Mouse (Mus musculus): Measurements from ENCODE around the gene Gsg1l. TPM values are rescaled to one million over a fixed set of nuclear protein-coding genes. Genes with fewer than 3 reads are reported as not detected.
A peak's percentile ranks its signal among the peaks of the same experiment; 100 is the strongest.

Gsg1l gene
- total RNA-seq, 1 experiment from 2014 or later: 16.9 TPM

- DNase-seq: peak; percentile 34
Measured at GRCm38 (mm10) chr7:126031598-126032364, 50.4 kb downstream of the Gsg1l start.

- DNase-seq: peak; percentile 51
Measured at GRCm38 (mm10) chr7:126027410-126027809, 54.8 kb downstream of the Gsg1l start.

GRCm38 (mm10) chr7:126026600-126026999 is 55.6 kb downstream of the Gsg1l start:
- peak; percentile 18 for DNase-seq

- no peak for DNase-seq
Measured at GRCm38 (mm10) chr7:126019966-126020365, 62.2 kb downstream of the Gsg1l start.

GRCm38 (mm10) chr7:126019321-126019720 is 62.9 kb downstream of the Gsg1l start:
- DNase-seq: no peak

GRCm38 (mm10) chr7:126017455-126017854 is 64.8 kb downstream of the Gsg1l start:
- no peak for DNase-seq

GRCm38 (mm10) chr7:126012325-126013021 is 69.7 kb downstream of the Gsg1l start:
- DNase-seq: no peak

GRCm38 (mm10) chr7:126008789-126009148 is 73.4 kb downstream of the Gsg1l start:
- DNase-seq: no peak

GRCm38 (mm10) chr7:126008139-126008788 is 73.9 kb downstream of the Gsg1l start:
- DNase-seq: no peak

GRCm38 (mm10) chr7:126007132-126007910 is 74.9 kb downstream of the Gsg1l start:
- DNase-seq: no peak

- no peak for DNase-seq
Measured at GRCm38 (mm10) chr7:126005274-126005673, 76.9 kb downstream of the Gsg1l start.

- DNase-seq: no peak
Measured at GRCm38 (mm10) chr7:126001683-126002082, 80.5 kb downstream of the Gsg1l start.

- DNase-seq: no peak
Measured at GRCm38 (mm10) chr7:125999921-126000320, 82.3 kb downstream of the Gsg1l start.

GRCm38 (mm10) chr7:125996151-125996550 is 86.1 kb downstream of the Gsg1l start:
- no peak for DNase-seq

GRCm38 (mm10) chr7:125992356-125992891 is 89.8 kb downstream of the Gsg1l start:
- DNase-seq: no peak

GRCm38 (mm10) chr7:125991846-125992245 is 90.4 kb downstream of the Gsg1l start:
- no peak for DNase-seq

GRCm38 (mm10) chr7:125989969-125990368 is 92.2 kb downstream of the Gsg1l start:
- DNase-seq: no peak

- no peak for DNase-seq
Measured at GRCm38 (mm10) chr7:125989489-125989888, 92.7 kb downstream of the Gsg1l start.

- peak; percentile 64 for DNase-seq
Measured at GRCm38 (mm10) chr7:125988326-125988725, 93.9 kb downstream of the Gsg1l start.

- DNase-seq: no peak
Measured at GRCm38 (mm10) chr7:125987117-125987516, 95.1 kb downstream of the Gsg1l start.

- no peak for DNase-seq
Measured at GRCm38 (mm10) chr7:125985565-125985964, 96.6 kb downstream of the Gsg1l start.

Data from adrenal gland, postnatal 14 days (tissue).